Mouse (Mus musculus): ENCODE results near the gene Mrps18c. TPM values are rescaled to one million over a fixed set of nuclear protein-coding genes. Genes with fewer than 3 reads are reported as not detected.

Mrps18c gene
- total and polyA plus RNA-seq, 3 experiments, result 33.9 to 78.2 (median 77.2) TPM

DNA sequence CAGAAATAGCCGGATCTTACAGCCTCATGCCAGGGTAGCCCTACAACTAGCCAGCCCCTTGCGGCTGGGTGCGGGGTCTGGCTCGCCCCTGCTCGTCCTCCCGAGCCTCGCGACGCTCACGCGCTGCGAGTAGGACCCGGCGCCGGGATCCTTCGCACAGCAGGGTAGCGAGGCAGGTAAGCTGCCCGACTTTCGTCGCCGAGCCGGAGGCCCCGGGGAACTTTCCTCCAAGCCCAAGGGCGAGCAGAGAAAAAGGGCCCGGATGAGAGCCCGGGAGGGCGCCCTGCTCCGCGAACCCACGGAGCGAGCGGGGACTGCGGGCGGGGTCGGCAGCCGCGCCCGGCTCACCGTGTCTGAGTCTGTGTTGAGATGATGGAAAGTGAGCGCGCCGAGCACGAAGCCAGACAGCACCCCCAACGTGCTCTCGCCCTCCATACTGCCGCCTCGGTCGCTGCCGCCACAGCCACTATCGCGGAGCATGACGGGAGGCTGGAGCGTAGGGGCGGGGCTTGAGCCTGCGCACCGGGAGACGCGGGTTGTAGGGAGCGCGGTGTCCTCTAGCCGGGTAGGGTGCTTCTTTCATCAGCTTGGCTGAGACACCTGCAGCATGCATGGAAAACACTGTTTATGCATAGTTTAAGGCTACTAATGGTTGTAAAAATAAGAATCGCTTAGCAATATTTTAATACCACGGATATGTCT is 22.2 kb downstream of the Mrps18c start, which contains the start of gene Abraxas1:
Abraxas1 (minus strand) TSS at position 483 of the 702 bp plus-strand sequence.
- 0 out of 2 replicates have a peak, but pooled peaks have one; percentile 34 for TF ChIP-seq EP300 (IDR thresholded peaks at IDR 0.05; ENCODE audit: insufficient read depth, low read depth, low read length)
- TF ChIP-seq CTCF (IDR thresholded peaks at IDR 0.05), result no peak; the same call in 1 of the 2 replicates
- peak; percentile 85 for TF ChIP-seq POLR2A (IDR thresholded peaks at IDR 0.05; ENCODE audit: insufficient read depth, low read depth, low read length)
- DNase-seq, result peak; percentile 91 to 94
- Histone ChIP-seq H3K27me3 (ENCODE audit: control insufficient read depth, insufficient read depth, low read length) (no peaks in the 10 kb centered on the region), H3K9ac (ENCODE audit: low read depth, low read length) (peak within 1 kb of the TSS; percentile 94), H3K4me1 (ENCODE audit: control insufficient read depth, insufficient read depth, low read length) (no peaks in the 10 kb centered on the region; the same call in 1 of the 2 replicates), H3K79me2 (replicated peaks; ENCODE audit: control insufficient read depth, insufficient read depth, low read length) (no peaks in the 10 kb centered on the region), H3K4me3 (peak within 1 kb of the TSS; percentile 67), H3K27ac (peak within 1 kb of the TSS; percentile 84), H3K36me3 (ENCODE audit: control insufficient read depth, insufficient read depth, low read length) (no peaks in the 10 kb centered on the region; the same call in 1 of the 2 replicates)
- under 1% methylated on average over 63 of the region's 63 CpGs for WGBS
- intact Hi-C loops (cut with DNase I), result loop anchor here (2.0 kb wide), 1 partner anchor 22 kb away; the partner anchor contains the start of genes Helq and Mrps18c

DNA sequence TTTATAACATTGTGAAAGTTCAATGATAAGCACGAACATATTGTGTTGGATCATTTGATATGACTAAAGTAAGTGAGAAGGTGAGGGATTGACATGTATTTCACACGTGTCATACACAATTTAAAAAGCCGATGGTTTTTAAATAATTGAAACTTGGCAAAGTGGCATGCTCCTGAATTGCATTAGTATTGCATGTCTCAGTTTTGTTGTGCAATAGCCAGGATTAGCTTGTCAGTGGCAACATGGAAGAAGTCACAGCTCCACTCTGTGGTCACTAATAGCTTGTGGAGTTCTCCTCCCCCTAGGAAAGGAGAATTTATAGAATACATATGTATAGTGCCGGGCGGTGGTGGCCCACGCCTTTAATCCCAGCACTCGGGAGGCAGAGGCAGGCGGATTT is 22.9 kb downstream of the Mrps18c start:
- intact Hi-C loops (cut with DNase I), result loop anchor here (2.0 kb wide), 1 partner anchor 23 kb away; the partner anchor contains the start of genes Helq and Mrps18c
- Histone ChIP-seq H3K9ac (ENCODE audit: low read depth, low read length) (no peak overlapping the region), H3K27ac (no peak overlapping the region), H3K4me1 (ENCODE audit: control insufficient read depth, insufficient read depth, low read length) (no peaks in the 10 kb centered on the region; the same call in 1 of the 2 replicates), H3K27me3 (ENCODE audit: control insufficient read depth, insufficient read depth, low read length) (no peaks in the 10 kb centered on the region), H3K36me3 (ENCODE audit: control insufficient read depth, insufficient read depth, low read length) (no peaks in the 10 kb centered on the region; the same call in 1 of the 2 replicates), H3K4me3 (peak overlapping the region; percentile 67), H3K79me2 (replicated peaks; ENCODE audit: control insufficient read depth, insufficient read depth, low read length) (no peaks in the 10 kb centered on the region)
- TF ChIP-seq POLR2A (IDR thresholded peaks at IDR 0.05; ENCODE audit: insufficient read depth, low read depth, low read length) (no peak), EP300 (IDR thresholded peaks at IDR 0.05; ENCODE audit: insufficient read depth, low read depth, low read length) (no peak), CTCF (IDR thresholded peaks at IDR 0.05) (no peak)
- no peak for DNase-seq
- 71% methylated on average over 8 of the region's 8 CpGs for WGBS

DNA sequence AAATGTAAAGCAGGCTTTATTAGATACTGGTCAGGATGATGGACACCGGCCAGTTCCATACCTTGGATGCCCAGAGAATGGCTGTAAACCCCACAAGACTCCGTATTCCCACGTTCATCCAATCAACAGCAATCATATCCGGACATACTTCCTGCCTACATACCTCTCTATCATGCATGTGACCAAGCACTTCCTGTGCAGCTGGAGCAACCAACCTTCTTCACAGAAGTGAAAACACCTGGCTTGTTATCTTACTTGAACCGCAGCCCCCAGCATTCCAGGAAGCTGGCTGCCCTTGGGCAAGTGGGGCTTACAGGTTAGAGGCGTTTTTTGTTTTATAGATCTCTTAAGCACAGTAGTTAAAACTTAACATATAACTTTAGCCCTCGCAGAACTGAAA is 24.4 kb downstream of the Mrps18c start:
- intact Hi-C loops (cut with DNase I), result no loop called here
- no peaks in the 10 kb centered on the region for H3K27me3 ChIP-seq (ENCODE audit: control insufficient read depth, insufficient read depth, low read length)
- 61% methylated on average over 7 of the region's 7 CpGs for WGBS
- H3K9ac ChIP-seq (ENCODE audit: low read depth, low read length), result no peak overlapping the region
- no peaks in the 10 kb centered on the region; the same call in 1 of the 2 replicates for H3K4me1 ChIP-seq (ENCODE audit: control insufficient read depth, insufficient read depth, low read length)
- no peaks in the 10 kb centered on the region for H3K36me3 ChIP-seq (ENCODE audit: control insufficient read depth, insufficient read depth, low read length)
- H3K79me2 ChIP-seq (replicated peaks; ENCODE audit: control insufficient read depth, insufficient read depth, low read length), result no peaks in the 10 kb centered on the region
- H3K4me3 ChIP-seq, result no peak overlapping the region
- H3K27ac ChIP-seq, result no peak overlapping the region
- TF ChIP-seq POLR2A (IDR thresholded peaks at IDR 0.05; ENCODE audit: insufficient read depth, low read depth, low read length) (no peak), EP300 (IDR thresholded peaks at IDR 0.05; ENCODE audit: insufficient read depth, low read depth, low read length) (no peak), CTCF (IDR thresholded peaks at IDR 0.05) (no peak)
- DNase-seq, result no peak

DNA sequence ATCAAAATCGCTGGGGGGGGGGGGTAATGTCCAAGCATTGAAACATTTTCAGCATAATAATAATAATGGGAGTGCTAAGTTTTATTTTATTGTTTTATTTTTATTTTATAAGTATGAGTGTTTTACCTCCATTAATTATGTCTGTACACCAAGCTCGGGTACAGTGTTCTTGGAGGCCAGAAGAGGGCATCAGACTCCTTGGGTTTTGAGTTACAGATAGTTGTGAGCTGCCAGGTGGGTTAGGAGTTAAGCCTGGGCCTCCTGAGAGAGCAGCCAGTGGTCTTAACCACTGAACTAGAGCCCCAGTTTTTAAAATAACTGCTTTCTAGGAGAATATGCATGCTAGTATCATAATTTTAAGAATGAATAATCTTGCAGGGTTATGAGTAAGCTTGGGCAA is 27.5 kb downstream of the Mrps18c start:
- H3K4me1 ChIP-seq (ENCODE audit: control insufficient read depth, insufficient read depth, low read length), result no peaks in the 10 kb centered on the region; the same call in 1 of the 2 replicates
- H3K27me3 ChIP-seq (ENCODE audit: control insufficient read depth, insufficient read depth, low read length), result no peaks in the 10 kb centered on the region
- H3K36me3 ChIP-seq (ENCODE audit: control insufficient read depth, insufficient read depth, low read length), result no peaks in the 10 kb centered on the region
- no peak overlapping the region for H3K4me3 ChIP-seq
- H3K79me2 ChIP-seq (replicated peaks; ENCODE audit: control insufficient read depth, insufficient read depth, low read length), result no peaks in the 10 kb centered on the region
- no peak overlapping the region for H3K27ac ChIP-seq
- intact Hi-C loops (cut with DNase I), result loop anchor here (1.0 to 5.0 kb wide), 2 partner anchors 41 to 89 kb away; no protein-coding TSS in a partner anchor
- H3K9ac ChIP-seq (ENCODE audit: low read depth, low read length), result no peak overlapping the region
- WGBS, result 23% methylated on average over 2 of the region's 2 CpGs
- no peak for DNase-seq
- TF ChIP-seq POLR2A (IDR thresholded peaks at IDR 0.05; ENCODE audit: insufficient read depth, low read depth, low read length) (no peak), CTCF (IDR thresholded peaks at IDR 0.05) (peak; percentile 70), EP300 (IDR thresholded peaks at IDR 0.05; ENCODE audit: insufficient read depth, low read depth, low read length) (no peak)

DNA sequence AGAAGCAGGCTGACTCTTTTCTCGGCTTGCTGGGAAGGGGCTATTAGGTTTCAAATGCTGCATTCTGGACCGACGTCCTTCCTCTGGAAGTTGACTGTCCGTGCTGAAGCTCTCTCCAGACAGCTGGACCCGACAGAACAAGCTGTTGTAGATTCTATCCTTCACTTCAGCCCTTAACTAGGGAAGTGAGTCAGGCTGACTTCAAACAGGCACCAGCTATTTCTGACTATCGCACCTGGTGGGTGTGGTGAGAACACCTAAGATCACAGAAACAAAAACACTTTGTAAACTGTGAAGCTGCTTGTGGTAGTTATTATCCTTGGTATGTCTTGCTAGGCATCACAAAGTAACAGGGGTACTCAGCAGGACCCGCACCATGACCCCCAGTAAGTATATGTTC is 28.1 kb downstream of the Mrps18c start:
- Histone ChIP-seq H3K79me2 (replicated peaks; ENCODE audit: control insufficient read depth, insufficient read depth, low read length) (no peaks in the 10 kb centered on the region), H3K4me1 (ENCODE audit: control insufficient read depth, insufficient read depth, low read length) (no peaks in the 10 kb centered on the region), H3K4me3 (no peak overlapping the region), H3K9ac (ENCODE audit: low read depth, low read length) (no peak overlapping the region), H3K27ac (no peak overlapping the region), H3K27me3 (ENCODE audit: control insufficient read depth, insufficient read depth, low read length) (no peaks in the 10 kb centered on the region), H3K36me3 (ENCODE audit: control insufficient read depth, insufficient read depth, low read length) (no peaks in the 10 kb centered on the region)
- DNase-seq, result no peak
- WGBS, result 75% methylated on average over 7 of the region's 7 CpGs
- intact Hi-C loops (cut with DNase I), result loop anchor here (1.0 to 5.0 kb wide), 2 partner anchors 41 to 89 kb away; no protein-coding TSS in a partner anchor
- TF ChIP-seq EP300 (IDR thresholded peaks at IDR 0.05; ENCODE audit: insufficient read depth, low read depth, low read length) (no peak), POLR2A (IDR thresholded peaks at IDR 0.05; ENCODE audit: insufficient read depth, low read depth, low read length) (no peak), CTCF (IDR thresholded peaks at IDR 0.05) (no peak)

DNA sequence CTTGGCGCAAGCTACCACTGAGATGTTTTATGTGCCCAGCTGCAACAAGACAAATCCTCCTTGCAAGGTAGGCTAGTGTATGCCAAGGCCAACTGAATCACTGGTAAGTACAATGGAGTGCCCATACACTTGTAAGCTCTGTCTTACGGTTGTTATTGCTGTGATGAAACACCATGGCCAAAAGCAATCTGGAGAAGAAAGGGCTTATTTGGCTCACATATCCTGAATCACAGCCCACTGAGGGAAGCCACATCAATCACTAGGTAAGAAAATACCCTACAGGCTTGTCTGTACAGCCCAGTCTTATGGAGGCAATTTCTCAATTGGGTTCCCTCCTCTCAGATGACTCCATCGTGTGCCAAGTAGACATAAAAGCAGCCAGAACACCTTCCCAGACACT is 30.3 kb downstream of the Mrps18c start:
- H3K79me2 ChIP-seq (replicated peaks; ENCODE audit: control insufficient read depth, insufficient read depth, low read length), result no peaks in the 10 kb centered on the region
- H3K4me1 ChIP-seq (ENCODE audit: control insufficient read depth, insufficient read depth, low read length), result no peaks in the 10 kb centered on the region
- intact Hi-C loops (cut with DNase I), result loop anchor here (5.0 kb wide), 1 partner anchor 39 kb away; no protein-coding TSS in a partner anchor
- H3K27ac ChIP-seq, result no peak overlapping the region
- H3K4me3 ChIP-seq, result no peak overlapping the region
- WGBS, result 79% methylated on average over 3 of the region's 3 CpGs
- no peak overlapping the region for H3K9ac ChIP-seq (ENCODE audit: low read depth, low read length)
- TF ChIP-seq EP300 (IDR thresholded peaks at IDR 0.05; ENCODE audit: insufficient read depth, low read depth, low read length) (no peak), POLR2A (IDR thresholded peaks at IDR 0.05; ENCODE audit: insufficient read depth, low read depth, low read length) (no peak), CTCF (IDR thresholded peaks at IDR 0.05) (no peak)
- H3K36me3 ChIP-seq (ENCODE audit: control insufficient read depth, insufficient read depth, low read length), result no peaks in the 10 kb centered on the region
- no peak for DNase-seq
- H3K27me3 ChIP-seq (ENCODE audit: control insufficient read depth, insufficient read depth, low read length), result no peaks in the 10 kb centered on the region

Data from heart, adult 2 months (tissue).